Mouse (Mus musculus) gastrocnemius, postnatal 14 days (tissue): ENCODE results near the gene Stk39. TPM values are rescaled to one million over a fixed set of nuclear protein-coding genes. Genes with fewer than 3 reads are reported as not detected.
A peak's percentile ranks its signal among the peaks of the same experiment; 100 is the strongest.

ENCODE experiments used
- DNase-seq: peaks from one replicate; pipeline ENCODE4 v3.0.0; 2021; ENCODE audit warnings: mixed read lengths
- intact Hi-C: fragments of 180-260 bp; cut with DNase I; formaldehyde crosslinking; loops from one replicate; pipeline ENCODE4 v1.15.1; 2025; ENCODE audit warnings: low total_unique reads
- long read RNA-seq, 2 experiments: library from polyadenylated mRNA; stranded (forward); transcript quantifications; one replicate each; pipeline ENCODE4 v2.0.0; 2021
- total RNA-seq, 2 experiments: library from RNA; stranded (reverse); gene quantifications; 2 replicates each; pipeline ENCODE4 v1.2.3; 2021

Stk39 gene
- 1 to 10 TPM; 7.8 to 8.1 TPM for total RNA-seq
- long read RNA-seq, experiment 1, transcript Stk39-201 (18 exons, 3,536 nt) = major isoform, 8 of 11 reads
- long read RNA-seq, experiment 1, partial matches to known transcripts = 2 of 11 reads
- long read RNA-seq, experiment 1, other reads (novel, unspliced or antisense) = 1 of 11 reads
- long read RNA-seq, experiment 2, transcript Stk39-201 (18 exons, 3,536 nt) = major isoform, 9 of 12 reads
- long read RNA-seq, experiment 2, partial matches to known transcripts = 0 of 12 reads
- long read RNA-seq, experiment 2, other reads (novel, unspliced or antisense) = 3 of 12 reads

DNA sequence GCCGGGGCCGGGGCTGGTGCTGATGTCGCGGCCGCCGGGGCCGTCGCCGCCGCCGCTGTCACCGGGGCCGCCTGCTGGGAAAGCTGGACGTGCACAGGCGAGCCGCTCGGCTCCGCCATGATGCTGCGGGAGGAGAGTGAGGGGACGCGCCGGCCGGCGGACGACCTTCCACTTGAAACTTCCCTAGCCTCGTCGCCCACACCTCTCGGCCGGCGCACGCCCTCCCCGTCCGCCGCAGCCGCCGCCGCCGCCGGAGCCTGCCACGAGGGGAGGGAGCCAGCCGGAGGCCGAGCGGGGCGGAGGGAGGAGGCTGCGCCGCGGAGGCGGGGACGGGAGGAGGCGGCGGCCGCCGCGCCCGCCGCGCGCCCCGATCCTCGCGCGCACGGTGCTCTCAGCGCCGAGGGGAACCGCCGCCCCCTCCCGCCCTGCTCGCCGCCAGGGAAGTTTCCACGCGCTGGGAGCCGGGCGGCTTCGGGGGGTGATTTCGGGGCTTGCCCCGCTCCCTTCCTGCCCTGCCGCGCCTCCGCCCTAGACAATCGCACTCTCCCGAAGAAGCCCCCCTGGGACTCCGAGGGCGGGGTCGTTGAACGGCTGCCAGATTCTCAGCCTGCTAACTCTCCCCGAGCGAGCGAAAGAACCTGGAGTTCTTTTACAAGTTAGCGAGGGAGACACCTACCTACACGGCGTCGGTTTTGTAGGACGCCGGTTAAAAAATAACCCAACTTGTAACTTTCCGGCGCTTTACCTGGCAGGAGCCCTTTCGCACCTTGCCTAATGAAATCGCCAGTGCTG, at the start of gene Stk39:
TSS of gene Stk39 (minus strand) at position 510 of the 792 bp plus-strand sequence.
- intact Hi-C loops = no loop called here
- peak; percentile 86 for DNase-seq

DNA sequence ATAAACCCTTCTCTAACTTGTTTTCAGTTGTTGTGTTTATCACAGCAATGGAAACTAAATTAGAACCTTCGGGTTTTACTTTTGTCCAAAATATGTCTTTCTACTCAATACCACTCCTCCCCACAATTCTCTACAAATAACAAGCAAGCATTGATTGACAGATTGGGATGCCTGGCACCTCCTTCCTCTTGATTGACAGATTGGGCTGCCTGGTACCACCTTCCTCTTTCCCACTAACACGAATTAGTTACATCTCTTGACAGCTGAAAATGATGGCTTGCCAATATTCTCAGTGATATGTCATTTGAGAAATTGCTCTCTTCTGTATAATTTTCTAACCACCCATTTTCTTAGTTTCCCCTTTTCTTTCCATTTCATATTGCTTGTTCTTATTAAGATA, 43.3 kb upstream of the Stk39 start:
- no peak for DNase-seq
- intact Hi-C loops = no loop called here

GRCm38 (mm10) chr2:68503202-68503601, 31.1 kb upstream of the Stk39 start:
- intact Hi-C loops = no loop called here
- DNase-seq = no peak

- no peak for DNase-seq
- intact Hi-C loops = no loop called here
Measured at GRCm38 (mm10) chr2:68502734-68503133, 30.7 kb upstream of the Stk39 start.

DNA sequence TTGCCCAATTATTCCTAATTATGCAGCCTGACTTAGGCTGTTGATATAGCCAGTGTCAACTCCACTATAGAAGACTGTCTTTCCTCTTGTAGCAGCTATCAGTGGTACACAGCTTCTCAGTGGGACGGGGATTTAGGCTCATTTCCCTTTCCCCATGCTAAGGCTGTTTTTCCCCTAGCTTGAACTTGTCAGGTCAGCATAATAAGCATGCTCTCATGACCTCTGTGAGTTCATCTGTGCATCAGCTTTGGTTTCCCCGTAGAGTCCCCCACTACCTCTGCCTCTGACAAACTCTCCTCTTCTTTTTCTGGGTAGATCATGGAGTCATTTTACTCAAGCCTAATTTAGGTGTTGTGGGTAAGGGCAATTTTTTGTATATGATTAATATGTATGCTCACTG, 30.2 kb upstream of the Stk39 start:
- DNase-seq = no peak
- intact Hi-C loops = no loop called here

DNA sequence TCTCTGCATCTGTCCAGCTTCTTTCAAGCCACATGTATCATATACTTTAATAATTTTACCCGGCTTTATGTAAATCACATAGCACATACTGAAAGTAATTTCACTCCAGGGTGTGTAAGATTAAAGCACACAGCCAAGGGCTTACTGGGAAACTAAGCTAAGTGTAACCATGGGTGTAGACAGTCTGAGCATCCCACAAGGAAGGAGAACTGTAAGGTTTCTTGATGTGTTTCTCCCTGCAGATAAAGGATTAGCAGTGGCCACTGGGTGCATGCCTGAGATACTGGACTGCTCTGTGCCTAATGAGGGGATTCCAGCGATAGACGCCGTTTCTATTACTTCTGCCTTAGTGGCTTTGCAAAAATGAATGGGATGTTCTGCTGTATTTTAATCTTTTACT, 14.2 kb upstream of the Stk39 start:
- DNase-seq = no peak
- intact Hi-C loops = no loop called here

DNA sequence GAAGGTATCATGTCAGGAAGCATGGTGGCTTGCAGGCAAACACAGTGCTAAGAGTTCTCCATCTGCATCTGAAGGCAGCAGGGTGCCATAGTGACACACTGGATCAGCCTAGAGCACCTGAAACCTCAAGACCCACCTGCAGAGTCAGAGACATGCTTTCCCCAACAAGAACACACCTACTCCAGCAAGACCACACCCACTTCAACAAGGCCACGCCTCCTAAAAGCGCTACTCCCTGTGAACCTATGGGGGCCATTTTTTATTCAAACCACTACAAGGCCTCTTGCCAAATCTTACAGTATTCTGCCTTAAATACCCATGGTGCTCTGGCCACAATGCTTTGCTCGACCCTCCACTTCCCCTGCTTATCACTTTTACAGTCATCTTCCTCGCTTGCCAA, 13.1 kb upstream of the Stk39 start:
- no peak for DNase-seq
- intact Hi-C loops = no loop called here

DNA sequence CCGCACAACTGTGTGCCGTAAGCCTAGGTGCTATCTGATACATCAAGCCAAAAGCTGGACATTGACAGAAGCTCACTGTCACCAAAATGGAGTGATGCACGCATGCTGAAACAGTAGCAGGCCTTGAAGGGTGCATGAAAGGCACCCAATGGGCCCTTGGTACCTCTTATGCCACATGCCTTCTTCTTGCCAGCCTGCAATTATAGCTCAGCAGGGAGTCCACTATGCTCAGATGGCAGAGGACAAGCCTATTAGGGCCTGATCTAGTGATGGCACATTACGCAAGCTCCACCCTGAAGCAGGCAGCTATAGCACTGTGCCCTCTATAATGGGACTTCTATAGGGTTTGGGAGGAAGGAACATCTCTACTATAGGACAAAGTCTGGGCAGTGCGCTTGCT, 10.8 kb upstream of the Stk39 start:
- intact Hi-C loops = no loop called here

GRCm38 (mm10) chr2:68479823-68480222, 7.8 kb upstream of the Stk39 start:
- intact Hi-C loops = no loop called here
- DNase-seq = peak; percentile 7

More for the DNA sequence above, 10.8 kb upstream of the Stk39 start:
- no peak for DNase-seq

- intact Hi-C loops = no loop called here
Measured at GRCm38 (mm10) chr2:68472921-68473320, 853 bp upstream of the Stk39 start.

DNA sequence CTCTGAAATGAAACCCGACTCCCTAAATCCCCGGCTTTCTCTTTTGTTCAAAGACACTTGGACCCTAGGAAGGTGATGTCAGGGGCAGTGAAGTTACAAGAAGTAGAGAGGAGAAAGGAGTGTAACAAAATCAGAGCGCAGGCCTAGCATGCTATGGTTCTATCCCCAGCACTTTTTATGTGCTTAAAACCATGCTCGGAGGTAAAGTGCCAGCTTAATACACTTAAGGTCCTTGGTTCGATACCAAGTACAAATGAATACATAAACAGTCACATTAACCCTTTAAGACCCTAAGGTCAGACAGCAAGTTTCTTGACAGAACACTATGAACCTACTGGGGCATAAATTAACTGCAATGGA, 463 bp upstream of the Stk39 start:
- no peak for DNase-seq
- intact Hi-C loops = no loop called here

More at GRCm38 (mm10) chr2:68472921-68473320, 853 bp upstream of the Stk39 start:
- DNase-seq = no peak

- DNase-seq = peak; percentile 53
- intact Hi-C loops = no loop called here
Measured at GRCm38 (mm10) chr2:68470891-68471758, 943 bp downstream of the Stk39 start.

DNA sequence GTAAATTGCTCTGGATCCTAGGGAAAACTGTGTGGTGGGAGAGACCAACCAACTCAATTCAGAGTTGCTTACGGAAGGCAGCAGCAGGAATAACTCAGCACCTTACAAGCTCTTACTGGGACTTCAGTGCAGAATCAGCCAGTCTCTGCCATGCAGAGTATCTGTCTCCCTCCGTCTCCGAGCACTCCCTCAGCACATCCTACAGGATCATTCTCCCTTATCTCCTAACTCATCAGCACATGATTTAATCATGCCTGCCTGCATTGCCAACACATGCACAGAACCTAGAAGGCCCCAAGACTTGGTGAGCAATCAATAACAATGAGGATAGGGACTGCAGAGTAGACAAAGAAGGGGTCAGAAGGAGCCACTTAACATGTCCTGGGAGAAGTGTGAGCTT, 2.6 kb downstream of the Stk39 start:
- intact Hi-C loops = loop anchor here (10.0 kb wide), 1 partner anchor 105 kb away; no protein-coding TSS in a partner anchor

DNA sequence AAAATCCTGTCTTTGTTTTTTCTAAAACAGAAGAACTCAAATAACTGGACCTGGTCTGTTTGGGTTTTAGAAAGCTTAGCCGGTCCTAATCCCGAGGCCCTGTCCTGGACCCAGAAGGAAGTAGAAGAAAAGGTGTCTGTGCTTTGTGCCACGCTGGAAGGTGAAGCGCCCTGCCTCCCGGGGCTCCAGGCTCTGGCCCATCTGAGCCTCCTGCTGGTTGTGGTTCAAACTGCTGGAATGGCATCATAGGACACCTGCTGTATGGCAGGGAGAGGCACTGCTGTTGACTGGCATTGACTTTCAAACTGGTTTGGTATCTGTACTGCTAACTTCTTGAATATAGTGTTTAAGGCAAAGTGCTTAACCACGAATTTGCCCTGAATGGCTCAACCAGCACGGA, 3.4 kb downstream of the Stk39 start:
- intact Hi-C loops = loop anchor here (10.0 kb wide), 1 partner anchor 104 kb away; no protein-coding TSS in a partner anchor

More for the DNA sequence above, 2.6 kb downstream of the Stk39 start:
- DNase-seq = no peak

DNA sequence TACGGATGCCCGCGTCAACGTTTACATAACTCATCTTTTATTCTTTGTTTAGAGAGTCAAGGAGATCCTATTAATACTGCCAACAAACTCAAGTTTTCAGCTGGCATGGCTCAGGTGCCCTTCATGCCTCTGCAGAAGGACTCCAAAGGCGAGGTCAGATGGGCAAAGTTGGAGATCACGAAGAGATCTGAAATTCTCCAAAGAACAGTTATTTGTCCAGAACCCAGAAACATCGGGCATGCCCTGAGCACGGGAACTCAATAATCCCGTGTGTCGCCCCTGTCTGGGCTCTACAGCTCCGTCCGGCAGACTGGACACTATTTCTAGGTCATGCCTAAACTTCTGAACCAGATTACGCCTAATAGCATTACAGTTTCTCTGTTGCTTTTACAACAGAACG, 3.8 kb downstream of the Stk39 start:
- intact Hi-C loops = loop anchor here (10.0 kb wide), 1 partner anchor 103 kb away; no protein-coding TSS in a partner anchor
- no peak for DNase-seq

More for the DNA sequence above, 3.4 kb downstream of the Stk39 start:
- DNase-seq = peak; percentile 19

DNA sequence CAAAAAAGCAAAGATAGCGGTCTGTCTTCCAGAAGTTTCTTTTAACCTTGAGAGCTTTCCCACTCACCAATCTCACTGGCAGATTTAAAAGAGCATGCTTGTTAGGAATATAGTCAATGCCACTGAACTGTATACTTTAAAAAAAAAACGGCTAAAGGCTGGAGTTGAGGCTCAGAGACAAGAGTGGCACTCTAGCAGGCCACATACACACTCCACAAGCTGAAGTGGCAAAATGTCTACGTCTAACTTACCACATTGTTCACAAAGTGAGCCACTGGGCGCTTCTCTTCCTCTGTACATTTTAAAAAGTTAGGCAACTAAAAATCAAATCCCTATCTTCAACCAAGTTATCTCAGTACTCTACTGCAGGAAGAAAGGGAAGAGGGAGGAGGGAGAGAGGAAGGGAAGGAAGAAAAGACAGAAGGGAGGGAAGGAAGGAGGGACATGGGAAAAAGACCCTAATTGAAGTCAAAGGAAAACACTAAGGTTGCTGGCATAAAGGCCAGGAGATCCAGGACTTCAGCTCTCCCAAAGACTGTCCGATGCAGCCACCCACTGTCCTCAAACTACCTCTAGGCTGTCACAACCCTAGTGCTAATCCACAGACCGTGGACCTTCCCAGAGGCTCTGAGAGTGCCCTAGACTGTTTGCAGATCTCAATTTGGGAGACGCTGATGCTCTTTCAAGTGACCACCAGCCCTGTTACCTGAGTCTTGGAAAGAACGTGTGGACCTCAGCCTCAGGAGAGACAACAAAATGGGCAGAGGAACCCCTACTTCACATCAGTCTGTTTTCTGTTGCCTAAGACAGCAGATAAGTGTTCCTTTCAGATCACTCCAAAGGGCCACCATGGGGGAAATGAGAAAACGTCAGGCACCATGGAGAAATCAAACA, 4.7 kb downstream of the Stk39 start:
- DNase-seq = no peak
- intact Hi-C loops = loop anchor here (10.0 kb wide), 1 partner anchor 103 kb away; no protein-coding TSS in a partner anchor

DNA sequence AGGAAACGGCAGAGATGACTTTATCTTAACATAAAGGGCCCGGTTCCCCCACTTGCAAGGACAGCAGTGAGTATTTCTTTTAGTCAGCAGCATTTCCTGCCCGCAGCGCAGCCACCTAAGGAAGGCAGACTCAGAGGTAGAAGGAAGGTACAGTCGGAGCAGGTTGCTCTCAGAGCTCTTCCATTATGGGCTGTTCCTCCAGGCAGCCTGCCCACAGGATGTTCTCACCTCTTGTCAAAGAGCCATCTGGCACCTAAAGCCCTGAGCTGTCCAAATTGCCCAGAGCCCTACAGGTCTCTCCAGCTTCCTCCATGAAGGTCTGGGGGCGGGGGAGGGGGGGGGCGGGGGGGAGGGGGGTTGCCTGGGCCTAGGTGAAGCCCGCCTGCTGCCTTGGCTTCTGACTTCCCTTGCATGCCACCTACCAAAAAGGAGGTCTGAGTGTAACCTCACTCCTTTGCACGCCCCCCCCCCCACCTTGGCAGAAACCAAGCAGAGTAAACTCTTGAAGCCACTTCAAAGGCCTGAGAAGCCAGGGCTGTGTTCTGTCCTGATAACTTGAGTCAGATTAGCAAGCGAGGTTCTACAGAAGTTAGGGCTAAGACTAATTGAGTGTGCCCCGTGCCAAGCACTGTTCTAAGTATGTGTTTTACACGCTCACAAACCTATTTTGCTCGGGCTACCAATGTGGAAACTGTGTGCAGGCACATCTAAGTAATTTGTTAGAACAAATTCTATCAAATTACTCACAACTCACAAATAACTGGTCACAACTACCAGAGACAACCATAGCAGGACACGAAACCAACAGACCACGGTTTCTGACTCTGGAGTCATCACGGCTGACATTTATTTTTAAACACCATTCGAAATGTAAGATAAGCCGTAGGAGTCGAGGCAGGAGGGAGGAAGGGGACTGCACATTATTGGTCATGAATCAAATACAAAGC, 5.7 kb downstream of the Stk39 start:
- peak; percentile 33 for DNase-seq
- intact Hi-C loops = loop anchor here (10.0 kb wide), 1 partner anchor 102 kb away; no protein-coding TSS in a partner anchor
